Mouse (Mus musculus) forebrain, embryonic 13.5 days (tissue): ENCODE results near the gene Fcgr4. TPM values are rescaled to one million over a fixed set of nuclear protein-coding genes. Genes with fewer than 3 reads are reported as not detected.
"Not testable (repeated sequence)": the region's sequence is repeated elsewhere in the genome, so short reads cannot be mapped to it uniquely, and the experiment has no call there.

Experiments
- ATAC-seq: fragments of 200-750 bp; cut with Nextera tagmentation; 2 replicates; pipeline ENCODE4 v1.8.0; 2017
- H3K27ac ChIP-seq: fragments of 300-500 bp; sonication (generic); 2 replicates; pipeline ENCODE4 v1.5.1; 2015; ENCODE audit warnings: inconsistent platforms, mild to moderate bottlenecking, moderate library complexity
- H3K27me3 ChIP-seq: fragments of 300-500 bp; sonication (generic); 2 replicates; pipeline ENCODE4 v1.6.1; 2015; ENCODE audit warnings: mild to moderate bottlenecking, inconsistent platforms
- H3K36me3 ChIP-seq: fragments of 300-500 bp; sonication (generic); 2 replicates; pipeline ENCODE4 v1.6.1; 2015; ENCODE audit warnings: mild to moderate bottlenecking, inconsistent platforms; ENCODE audit not compliant: poor library complexity, severe bottlenecking
- H3K4me1 ChIP-seq: fragments of 300-500 bp; sonication (generic); 2 replicates; pipeline ENCODE4 v1.6.1; 2015; ENCODE audit warnings: inconsistent platforms
- H3K4me2 ChIP-seq: fragments of 300-500 bp; sonication (generic); 2 replicates; pipeline ENCODE4 v1.6.1; 2015; ENCODE audit warnings: inconsistent platforms, mild to moderate bottlenecking, moderate library complexity
- H3K4me3 ChIP-seq: fragments of 300-500 bp; sonication (generic); 2 replicates; pipeline ENCODE4 v1.5.1; 2015; ENCODE audit warnings: mild to moderate bottlenecking, inconsistent platforms
- H3K9ac ChIP-seq: fragments of 300-500 bp; sonication (generic); 2 replicates; pipeline ENCODE4 v1.6.1; 2015; ENCODE audit warnings: mild to moderate bottlenecking, inconsistent platforms
- H3K9me3 ChIP-seq: fragments of 300-500 bp; sonication (generic); replicated peaks from 2 replicates; pipeline ENCODE4 v1.6.1; 2016; ENCODE audit warnings: inconsistent platforms
- WGBS: fragments of 180-500 bp; shearing (Covaris S2); methylation state at CpG from one replicate; pipeline ENCODE4 v1.1.7; 2015; 5-methylcytosine and 5-hydroxymethylcytosine counted together
- microRNA-seq: library from miRNA; unstranded; fragments of <30 nt; microRNA quantifications from one replicate; pipeline ENCODE4, GENCODE M21; 2016
- polyA plus RNA-seq: library from polyadenylated mRNA; unstranded; fragments of >200 nt; fragmentation: Nextera tagmentation; extraction: Ambion mirVana; gene quantifications from 2 replicates; pipeline ENCODE4 v1.2.1, GENCODE M21; 2015

The Fcgr4 gene
- polyA plus RNA-seq, 1 experiment from 2014 or later = not detected

DNA sequence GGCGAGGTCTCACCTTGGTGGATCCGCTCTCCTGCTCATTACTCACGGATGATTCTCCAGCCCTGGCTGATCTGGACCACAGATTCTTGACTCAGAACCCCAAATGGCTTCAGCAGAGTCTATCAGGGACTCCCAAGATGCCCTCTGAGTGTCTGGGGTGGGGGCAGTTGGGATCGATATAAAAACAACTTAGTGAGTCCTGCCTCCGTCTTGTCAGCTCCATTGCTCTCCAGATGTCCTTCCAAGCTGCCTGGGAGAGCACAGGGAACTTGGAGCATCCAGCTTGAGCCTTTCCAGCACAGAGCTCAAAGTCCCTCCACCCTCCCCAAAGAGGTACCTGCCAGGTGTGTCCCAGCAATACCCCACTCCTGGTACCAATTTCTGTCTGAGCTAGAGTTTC lies 57.5 kb downstream of the Fcgr4 start:
- H3K27me3 ChIP-seq = peaks cover 30% of the 10 kb centered on the region
- H3K27ac ChIP-seq, H3K9me3 ChIP-seq, H3K9ac ChIP-seq, H3K4me1 ChIP-seq, ATAC-seq, H3K4me2 ChIP-seq, H3K4me3 ChIP-seq, H3K36me3 ChIP-seq: not testable (repeated sequence)
- WGBS = 68% methylated on average over 5 of the region's 5 CpGs

DNA sequence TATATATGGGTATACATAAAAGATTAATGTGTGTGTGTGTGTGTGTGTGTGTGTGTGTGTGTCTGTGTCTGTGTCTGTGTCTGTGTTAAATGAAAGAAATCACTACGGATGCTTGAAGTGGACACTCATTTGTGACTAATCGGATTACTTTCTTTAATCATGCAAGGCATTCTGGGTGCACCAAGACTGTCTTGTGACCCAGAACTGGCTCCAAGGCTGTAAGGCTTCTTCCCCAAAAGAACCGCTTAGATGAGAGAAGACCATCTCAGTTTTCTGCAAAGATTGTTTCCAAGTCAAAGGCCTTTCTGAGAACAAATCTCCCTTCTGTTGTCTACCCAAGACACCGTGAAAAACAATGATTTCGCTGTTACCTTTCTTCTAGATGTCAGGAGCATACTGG lies 58.5 kb downstream of the Fcgr4 start:
- ATAC-seq = not testable (repeated sequence)
- 27% methylated on average over 5 of the region's 5 CpGs for WGBS

DNA sequence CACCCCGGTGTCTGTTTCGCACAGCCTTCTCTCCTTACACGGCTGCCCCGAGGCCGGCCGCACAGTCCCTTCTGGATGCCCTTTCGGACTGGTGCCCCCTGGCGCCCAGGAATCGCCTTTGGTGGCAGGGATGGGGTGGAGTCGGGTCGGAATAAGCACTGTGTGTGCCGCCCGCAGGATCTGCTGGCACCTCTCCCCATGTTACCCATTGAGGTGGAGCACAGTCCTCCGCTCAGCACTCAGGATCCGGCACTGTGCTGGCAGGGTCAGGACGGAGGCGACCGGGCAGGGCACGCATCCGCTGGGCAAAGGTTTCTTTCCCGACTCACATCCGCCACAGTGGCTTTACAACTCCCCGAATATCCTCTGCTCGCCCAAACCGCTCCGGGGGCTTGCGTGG lies 59.2 kb downstream of the Fcgr4 start:
- Histone ChIP-seq H3K27me3 (peaks cover 35% of the 10 kb centered on the region), H3K4me2 (peak overlapping the region; percentile 50), H3K4me3 (peak overlapping the region; percentile 29)
- H3K4me1 ChIP-seq, H3K27ac ChIP-seq, H3K36me3 ChIP-seq, H3K9ac ChIP-seq, H3K9me3 ChIP-seq: not testable (repeated sequence)
- WGBS = 2% methylated on average over 20 of the region's 27 CpGs
- ATAC-seq = peak; percentile 39

More for the DNA sequence above, 58.5 kb downstream of the Fcgr4 start:
- not testable (repeated sequence) for H3K4me2 ChIP-seq, H3K36me3 ChIP-seq, H3K9ac ChIP-seq, H3K4me1 ChIP-seq, H3K4me3 ChIP-seq, H3K9me3 ChIP-seq, H3K27ac ChIP-seq
- peaks cover 35% of the 10 kb centered on the region for H3K27me3 ChIP-seq

DNA sequence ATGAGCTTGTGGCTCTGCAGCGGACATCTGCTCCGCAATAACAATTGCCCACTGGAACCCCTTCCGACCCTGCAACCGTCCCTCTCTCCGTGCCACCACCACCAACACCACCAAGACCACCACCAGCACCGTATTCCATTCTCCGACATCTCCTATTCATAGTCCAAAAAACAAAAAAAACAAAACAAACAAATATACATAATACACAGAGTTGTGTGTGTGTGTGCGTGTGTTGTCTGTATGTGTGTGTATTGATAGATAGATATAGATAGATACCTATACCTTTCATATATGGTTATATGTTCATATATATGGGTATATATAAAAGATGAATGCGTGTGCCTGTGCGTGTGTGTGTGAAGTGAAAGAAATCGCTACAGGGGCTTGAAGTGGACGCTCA lies 59.7 kb downstream of the Fcgr4 start:
- Histone ChIP-seq H3K4me3 (peak overlapping the region; percentile 11), H3K4me2 (peak overlapping the region; percentile 50), H3K27me3 (peaks cover 35% of the 10 kb centered on the region)
- WGBS = 14% methylated on average over 12 of the region's 12 CpGs
- not testable (repeated sequence) for H3K27ac ChIP-seq, H3K9ac ChIP-seq, H3K36me3 ChIP-seq, ATAC-seq, H3K9me3 ChIP-seq, H3K4me1 ChIP-seq

DNA sequence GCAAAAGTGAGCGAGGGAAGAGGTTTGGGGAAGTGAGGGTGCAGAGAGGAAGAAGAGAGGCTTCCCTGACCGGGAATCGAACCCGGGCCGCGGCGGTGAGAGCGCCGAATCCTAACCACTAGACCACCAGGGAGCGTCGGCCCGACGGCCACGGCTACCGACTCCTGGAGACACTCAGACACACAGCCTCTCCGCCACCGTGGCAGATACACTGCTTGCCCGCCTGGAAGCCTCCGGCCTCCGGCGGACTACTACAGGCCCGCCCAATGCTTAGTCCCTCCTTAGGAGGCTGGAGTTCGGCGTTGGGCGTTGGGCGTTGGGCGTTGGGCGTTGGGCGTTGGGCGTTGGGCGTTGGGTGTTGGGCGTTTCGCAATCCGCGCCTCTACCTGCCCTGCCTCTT lies 60.6 kb downstream of the Fcgr4 start:
- H3K4me2 ChIP-seq, H3K9ac ChIP-seq, H3K4me3 ChIP-seq, H3K9me3 ChIP-seq, H3K27ac ChIP-seq, H3K36me3 ChIP-seq, H3K4me1 ChIP-seq: not testable (repeated sequence)
- ATAC-seq = peak; percentile 50
- WGBS = 0% methylated on average over 1 of the region's 35 CpGs
- H3K27me3 ChIP-seq = peaks cover 27% of the 10 kb centered on the region

Small RNAs within 50 kb of the gene (microRNA-seq; reads per million reads assigned to microRNA genes)
- gene Gm27552 (not detected), gene Mir6546 (3.8 reads per million, percentile 9 among the genes with 10 or more reads in this experiment)

Other genes with a start within 250 kb of the Fcgr4 start
- gene Atf6, start 151.1 kb upstream of the Fcgr4 start, polyA plus RNA-seq = 6.6 and 8.2 TPM in 2 replicates
- gene Gm26620, start 133.9 kb upstream of the Fcgr4 start, polyA plus RNA-seq = 0.34 TPM in 1 of 2 replicates, not detected in the other
- gene Dusp12, start 133.4 kb upstream of the Fcgr4 start, polyA plus RNA-seq = 28.9 and 30.0 TPM in 2 replicates
- gene Fcrlb, start 106.0 kb upstream of the Fcgr4 start, polyA plus RNA-seq = 0.14 TPM in 1 of 2 replicates, not detected in the other
- gene Fcrla, start 91.3 kb upstream of the Fcgr4 start, polyA plus RNA-seq = not detected in 2 replicates
- gene Fcgr2b, start 42.4 kb upstream of the Fcgr4 start, polyA plus RNA-seq = 0.12 and 0.26 TPM in 2 replicates
- 3.5 and 3.8 TPM in 2 replicates for gene Fcgr3, start 46.0 kb downstream of the Fcgr4 start, polyA plus RNA-seq
- gene Cfap126, start 95.0 kb downstream of the Fcgr4 start, polyA plus RNA-seq = 6.6 and 7.8 TPM in 2 replicates
- 223 and 229 TPM in 2 replicates for gene Sdhc, start 131.7 kb downstream of the Fcgr4 start, polyA plus RNA-seq
- gene Mpz, start 131.8 kb downstream of the Fcgr4 start, polyA plus RNA-seq = 0.22 TPM in 1 of 2 replicates, not detected in the other
- 6.2 and 8.8 TPM in 2 replicates for gene Pcp4l1, start 177.3 kb downstream of the Fcgr4 start, polyA plus RNA-seq
- gene Nr1i3, start 195.1 kb downstream of the Fcgr4 start, polyA plus RNA-seq = 0.32 and 0.37 TPM in 2 replicates
- gene Tomm40l, start 203.6 kb downstream of the Fcgr4 start, polyA plus RNA-seq = 33.8 and 43.0 TPM in 2 replicates
- gene Apoa2, start 206.1 kb downstream of the Fcgr4 start, polyA plus RNA-seq = 2.6 and 8.3 TPM in 2 replicates
- 12.3 and 12.8 TPM in 2 replicates for gene Fcer1g, start 215.4 kb downstream of the Fcgr4 start, polyA plus RNA-seq
- 6.9 and 7.3 TPM in 2 replicates for gene Adamts4, start 231.5 kb downstream of the Fcgr4 start, polyA plus RNA-seq
- 216 and 221 TPM in 2 replicates for gene Ndufs2, start 232.5 kb downstream of the Fcgr4 start, polyA plus RNA-seq